Mouse (Mus musculus): Measurements from ENCODE around the gene Pfkp. TPM values are rescaled to one million over a fixed set of nuclear protein-coding genes. Genes with fewer than 3 reads are reported as not detected.

The Pfkp gene
- polyA plus RNA-seq, 1 experiment from 2014 or later: 277 TPM

GRCm38 (mm10) chr13:6638976-6639375 is 9.6 kb downstream of the Pfkp start:
- H3K36me3 ChIP-seq (ENCODE audit: control insufficient read depth, insufficient read depth): no peaks in the 10 kb centered on the region
- 93% methylated on average over 3 of the region's 3 CpGs for WGBS

GRCm38 (mm10) chr13:6638425-6638824 is 10.2 kb downstream of the Pfkp start:
- no peak overlapping the region for H3K4me3 ChIP-seq (replicated peaks; ENCODE audit: low read length)
- no peaks in the 10 kb centered on the region for H3K9me3 ChIP-seq (ENCODE audit: control insufficient read depth, low read length)
- H3K27ac ChIP-seq (ENCODE audit: low read length): no peak overlapping the region
- H3K27me3 ChIP-seq (replicated peaks; ENCODE audit: control insufficient read depth, insufficient read depth, low read length): no peaks in the 10 kb centered on the region
- 0 out of 2 replicates have a peak, but pooled peaks cover 3% of the 10 kb centered on the region for H3K4me1 ChIP-seq (replicated peaks; ENCODE audit: control insufficient read depth, insufficient read depth, low read length)
- H3K4me2 ChIP-seq (ENCODE audit: low read length): no peak overlapping the region
- H3K36me3 ChIP-seq (ENCODE audit: control insufficient read depth, insufficient read depth): no peaks in the 10 kb centered on the region
- no peak overlapping the region for H3K9ac ChIP-seq (replicated peaks; ENCODE audit: low read depth, low read length)
- WGBS: 73% methylated on average over 1 of the region's 1 CpGs
- no peak for ATAC-seq

More at GRCm38 (mm10) chr13:6638976-6639375, 9.6 kb downstream of the Pfkp start:
- no peak overlapping the region for H3K4me3 ChIP-seq (replicated peaks; ENCODE audit: low read length)
- no peak overlapping the region for H3K9ac ChIP-seq (replicated peaks; ENCODE audit: low read depth, low read length)
- H3K27me3 ChIP-seq (replicated peaks; ENCODE audit: control insufficient read depth, insufficient read depth, low read length): no peaks in the 10 kb centered on the region
- no peaks in the 10 kb centered on the region for H3K9me3 ChIP-seq (ENCODE audit: control insufficient read depth, low read length)
- H3K4me2 ChIP-seq (ENCODE audit: low read length): no peak overlapping the region
- H3K27ac ChIP-seq (ENCODE audit: low read length): no peak overlapping the region
- H3K4me1 ChIP-seq (replicated peaks; ENCODE audit: control insufficient read depth, insufficient read depth, low read length): 0 out of 2 replicates have a peak, but pooled peaks cover 3% of the 10 kb centered on the region
- ATAC-seq: no peak

GRCm38 (mm10) chr13:6637534-6638124 is 10.9 kb downstream of the Pfkp start:
- no peak overlapping the region for H3K9ac ChIP-seq (replicated peaks; ENCODE audit: low read depth, low read length)
- 93% methylated on average over 6 of the region's 7 CpGs for WGBS
- H3K4me2 ChIP-seq (ENCODE audit: low read length): no peak overlapping the region
- H3K36me3 ChIP-seq (ENCODE audit: control insufficient read depth, insufficient read depth): no peaks in the 10 kb centered on the region
- 0 out of 2 replicates have a peak, but pooled peaks cover 3% of the 10 kb centered on the region for H3K4me1 ChIP-seq (replicated peaks; ENCODE audit: control insufficient read depth, insufficient read depth, low read length)
- no peak overlapping the region for H3K27ac ChIP-seq (ENCODE audit: low read length)
- H3K9me3 ChIP-seq (ENCODE audit: control insufficient read depth, low read length): no peaks in the 10 kb centered on the region
- no peaks in the 10 kb centered on the region for H3K27me3 ChIP-seq (replicated peaks; ENCODE audit: control insufficient read depth, insufficient read depth, low read length)
- no peak for ATAC-seq
- H3K4me3 ChIP-seq (replicated peaks; ENCODE audit: low read length): no peak overlapping the region

GRCm38 (mm10) chr13:6636976-6637375 is 11.6 kb downstream of the Pfkp start:
- H3K27me3 ChIP-seq (replicated peaks; ENCODE audit: control insufficient read depth, insufficient read depth, low read length): no peaks in the 10 kb centered on the region
- no peak overlapping the region for H3K27ac ChIP-seq (ENCODE audit: low read length)
- H3K4me3 ChIP-seq (replicated peaks; ENCODE audit: low read length): no peak overlapping the region
- no peak for ATAC-seq
- no peak overlapping the region for H3K4me2 ChIP-seq (ENCODE audit: low read length)
- 0 out of 2 replicates have a peak, but pooled peaks cover 3% of the 10 kb centered on the region for H3K4me1 ChIP-seq (replicated peaks; ENCODE audit: control insufficient read depth, insufficient read depth, low read length)
- H3K9ac ChIP-seq (replicated peaks; ENCODE audit: low read depth, low read length): no peak overlapping the region
- no peaks in the 10 kb centered on the region for H3K36me3 ChIP-seq (ENCODE audit: control insufficient read depth, insufficient read depth)
- WGBS: 71% methylated on average over 4 of the region's 4 CpGs
- H3K9me3 ChIP-seq (ENCODE audit: control insufficient read depth, low read length): no peaks in the 10 kb centered on the region

GRCm38 (mm10) chr13:6636520-6636919 is 12.1 kb downstream of the Pfkp start:
- Histone ChIP-seq H3K4me2 (ENCODE audit: low read length) (no peak overlapping the region), H3K36me3 (ENCODE audit: control insufficient read depth, insufficient read depth) (no peaks in the 10 kb centered on the region), H3K9me3 (ENCODE audit: control insufficient read depth, low read length) (no peaks in the 10 kb centered on the region), H3K27ac (ENCODE audit: low read length) (no peak overlapping the region), H3K9ac (replicated peaks; ENCODE audit: low read depth, low read length) (no peak overlapping the region), H3K4me3 (replicated peaks; ENCODE audit: low read length) (no peak overlapping the region), H3K27me3 (replicated peaks; ENCODE audit: control insufficient read depth, insufficient read depth, low read length) (no peaks in the 10 kb centered on the region), H3K4me1 (replicated peaks; ENCODE audit: control insufficient read depth, insufficient read depth, low read length) (0 out of 2 replicates have a peak, but pooled peaks cover 3% of the 10 kb centered on the region)
- ATAC-seq: 0 out of 2 replicates have a peak, but pooled peaks have one; percentile 10
- WGBS: 50% methylated on average over 6 of the region's 6 CpGs

GRCm38 (mm10) chr13:6635138-6636076 is 13.2 kb downstream of the Pfkp start:
- WGBS: 71% methylated on average over 11 of the region's 11 CpGs
- no peak for ATAC-seq

GRCm38 (mm10) chr13:6634063-6634462 is 14.5 kb downstream of the Pfkp start:
- no peak overlapping the region for H3K4me3 ChIP-seq (replicated peaks; ENCODE audit: low read length)
- H3K4me2 ChIP-seq (ENCODE audit: low read length): no peak overlapping the region
- H3K9me3 ChIP-seq (ENCODE audit: control insufficient read depth, low read length): no peaks in the 10 kb centered on the region
- 91% methylated on average over 12 of the region's 12 CpGs for WGBS
- H3K27ac ChIP-seq (ENCODE audit: low read length): no peak overlapping the region
- H3K4me1 ChIP-seq (replicated peaks; ENCODE audit: control insufficient read depth, insufficient read depth, low read length): 0 out of 2 replicates have a peak, but pooled peaks cover 3% of the 10 kb centered on the region
- H3K27me3 ChIP-seq (replicated peaks; ENCODE audit: control insufficient read depth, insufficient read depth, low read length): no peaks in the 10 kb centered on the region
- H3K36me3 ChIP-seq (ENCODE audit: control insufficient read depth, insufficient read depth): no peaks in the 10 kb centered on the region
- no peak overlapping the region for H3K9ac ChIP-seq (replicated peaks; ENCODE audit: low read depth, low read length)
- no peak for ATAC-seq

More at GRCm38 (mm10) chr13:6635138-6636076, 13.2 kb downstream of the Pfkp start:
- H3K27ac ChIP-seq (ENCODE audit: low read length): no peak overlapping the region
- no peak overlapping the region for H3K4me2 ChIP-seq (ENCODE audit: low read length)
- no peak overlapping the region for H3K9ac ChIP-seq (replicated peaks; ENCODE audit: low read depth, low read length)
- H3K36me3 ChIP-seq (ENCODE audit: control insufficient read depth, insufficient read depth): no peaks in the 10 kb centered on the region
- H3K4me3 ChIP-seq (replicated peaks; ENCODE audit: low read length): no peak overlapping the region
- H3K27me3 ChIP-seq (replicated peaks; ENCODE audit: control insufficient read depth, insufficient read depth, low read length): no peaks in the 10 kb centered on the region
- H3K9me3 ChIP-seq (ENCODE audit: control insufficient read depth, low read length): no peaks in the 10 kb centered on the region
- 0 out of 2 replicates have a peak, but pooled peaks cover 3% of the 10 kb centered on the region for H3K4me1 ChIP-seq (replicated peaks; ENCODE audit: control insufficient read depth, insufficient read depth, low read length)

- Histone ChIP-seq H3K27me3 (replicated peaks; ENCODE audit: control insufficient read depth, insufficient read depth, low read length) (no peaks in the 10 kb centered on the region), H3K4me3 (replicated peaks; ENCODE audit: low read length) (no peak overlapping the region), H3K9ac (replicated peaks; ENCODE audit: low read depth, low read length) (no peak overlapping the region), H3K36me3 (ENCODE audit: control insufficient read depth, insufficient read depth) (no peaks in the 10 kb centered on the region), H3K4me1 (replicated peaks; ENCODE audit: control insufficient read depth, insufficient read depth, low read length) (0 out of 2 replicates have a peak, but pooled peaks cover 3% of the 10 kb centered on the region), H3K27ac (ENCODE audit: low read length) (no peak overlapping the region), H3K4me2 (ENCODE audit: low read length) (no peak overlapping the region), H3K9me3 (ENCODE audit: control insufficient read depth, low read length) (no peaks in the 10 kb centered on the region)
- ATAC-seq: no peak
- WGBS: 61% methylated on average over 7 of the region's 7 CpGs
These were observed 15.1 kb downstream of the Pfkp start for GRCm38 (mm10) chr13:6633524-6633923.

GRCm38 (mm10) chr13:6632935-6633334 is 15.6 kb downstream of the Pfkp start:
- Histone ChIP-seq H3K36me3 (ENCODE audit: control insufficient read depth, insufficient read depth) (no peaks in the 10 kb centered on the region), H3K4me1 (replicated peaks; ENCODE audit: control insufficient read depth, insufficient read depth, low read length) (0 out of 2 replicates have a peak, but pooled peaks cover 3% of the 10 kb centered on the region), H3K4me3 (replicated peaks; ENCODE audit: low read length) (no peak overlapping the region), H3K9me3 (ENCODE audit: control insufficient read depth, low read length) (no peaks in the 10 kb centered on the region), H3K27ac (ENCODE audit: low read length) (no peak overlapping the region), H3K4me2 (ENCODE audit: low read length) (no peak overlapping the region), H3K9ac (replicated peaks; ENCODE audit: low read depth, low read length) (no peak overlapping the region), H3K27me3 (replicated peaks; ENCODE audit: control insufficient read depth, insufficient read depth, low read length) (no peaks in the 10 kb centered on the region)
- 79% methylated on average over 4 of the region's 4 CpGs for WGBS
- ATAC-seq: no peak
